Mouse (Mus musculus): ENCODE results near the gene Neto2.

GRCm38 (mm10) chr8:85665146-85665545 lies 35.6 kb downstream of the Neto2 start:
- no peak for TF ChIP-seq MAX (IDR thresholded peaks at IDR 0.05)
- TF ChIP-seq CTCF (IDR thresholded peaks at IDR 0.05; ENCODE audit: control insufficient read depth, insufficient read depth, insufficient read length): no peak
